ENCODE assay signal across 7 mouse cellular contexts in genomic region chr10:118675816-118676465, GRCm38 (mm10).
DNase-seq lines count a peak whose midpoint lies in the region.

No protein-coding gene starts in this region.

- peaks cover 9% of the 10 kb centered on the region; the same call in 1 of the 2 replicates for H3K9me3 ChIP-seq in forebrain, embryonic 10.5 days

- no peaks in the 10 kb centered on the region for H3K36me3 ChIP-seq in forebrain, embryonic 10.5 days (replicated peaks)

- H3K27ac ChIP-seq in forebrain, embryonic 10.5 days, result no peak overlapping the region

- WGBS in forebrain, embryonic 10.5 days, result 69% methylated on average over 18 of the region's 18 CpGs

- intact Hi-C loops in heart, postnatal 14 days (cut with DNase I), result no loop called here

- no peak overlapping the region for H3K4me3 ChIP-seq in forebrain, embryonic 10.5 days

- DNase-seq in adrenal gland, postnatal 25 days, result peak; percentile 52
- DNase-seq in forebrain, embryonic 10.5 days (ENCODE audit: extremely low spot score, low spot score), result peak; percentile 18
- DNase-seq in heart, postnatal 14 days, result peak; percentile 25 to 54
- peak; percentile 47 to 54 for DNase-seq in kidney, postnatal 36 days
- DNase-seq in ovary, postnatal 14 days (ENCODE audit: low spot score), result peak; percentile 5
- no peak for DNase-seq in layer of hippocampus, postnatal 14 days (ENCODE audit: low spot score in 2 of 2)
- no peak for DNase-seq in c-Kit-positive CD71-positive TER-119-positive erythroid progenitor cells, embryonic 14.5 days (ENCODE audit: low spot score)

- no peaks in the 10 kb centered on the region for H3K27me3 ChIP-seq in forebrain, embryonic 10.5 days (ENCODE audit: poor library complexity, severe bottlenecking)

- 0 out of 2 replicates have a peak, but pooled peaks cover 3% of the 10 kb centered on the region for H3K4me1 ChIP-seq in forebrain, embryonic 10.5 days

Comparison
In these comparisons a context has a peak if more than half of its experiments do, and no peak if none do; other contexts are left out.
1. DNase-seq: peak in adrenal gland, postnatal 25 days (single experiment), forebrain, embryonic 10.5 days (single experiment), heart, postnatal 14 days (2 of 2), kidney, postnatal 36 days (2 of 2) and ovary, postnatal 14 days (single experiment); none in layer of hippocampus, postnatal 14 days (0 of 2) and c-Kit-positive CD71-positive TER-119-positive erythroid progenitor cells, embryonic 14.5 days (single experiment).